Mouse (Mus musculus): ENCODE results near the gene Pigu. TPM values are rescaled to one million over a fixed set of nuclear protein-coding genes. Genes with fewer than 3 reads are reported as not detected.

Gene Pigu
- polyA plus RNA-seq, 1 experiment from 2014 or later = 61.3 TPM

- no peak overlapping the region for H3K4me2 ChIP-seq (ENCODE audit: low read depth, low read length)
- no peak overlapping the region for H3K9ac ChIP-seq (ENCODE audit: low read depth, low read length)
- H3K27me3 ChIP-seq (replicated peaks; ENCODE audit: control insufficient read depth, insufficient read depth, low read length) = no peaks in the 10 kb centered on the region
- no peak overlapping the region for H3K27ac ChIP-seq (ENCODE audit: low read length)
- no peaks in the 10 kb centered on the region for H3K9me3 ChIP-seq (ENCODE audit: control insufficient read depth, low read length)
- H3K4me1 ChIP-seq (ENCODE audit: control insufficient read depth, insufficient read depth, low read length) = peaks cover 11% of the 10 kb centered on the region
- no peak for ATAC-seq
- H3K36me3 ChIP-seq (ENCODE audit: control insufficient read depth, insufficient read depth, low read length) = no peaks in the 10 kb centered on the region
- no peak overlapping the region for H3K4me3 ChIP-seq (ENCODE audit: low read length)
- 65% methylated on average over 1 of the region's 1 CpGs for WGBS
These were observed 16.1 kb upstream of the Pigu start for GRCm38 (mm10) chr2:155373302-155373701.

- ATAC-seq = no peak
- 57% methylated on average over 4 of the region's 4 CpGs for WGBS
- Histone ChIP-seq H3K4me2 (ENCODE audit: low read depth, low read length) (no peak overlapping the region), H3K4me3 (ENCODE audit: low read length) (no peak overlapping the region), H3K27ac (ENCODE audit: low read length) (no peak overlapping the region), H3K9ac (ENCODE audit: low read depth, low read length) (no peak overlapping the region), H3K27me3 (replicated peaks; ENCODE audit: control insufficient read depth, insufficient read depth, low read length) (no peaks in the 10 kb centered on the region), H3K9me3 (ENCODE audit: control insufficient read depth, low read length) (no peaks in the 10 kb centered on the region), H3K4me1 (ENCODE audit: control insufficient read depth, insufficient read depth, low read length) (peaks cover 11% of the 10 kb centered on the region), H3K36me3 (ENCODE audit: control insufficient read depth, insufficient read depth, low read length) (no peaks in the 10 kb centered on the region)
These were observed 15.2 kb upstream of the Pigu start for GRCm38 (mm10) chr2:155372451-155372850.

- Histone ChIP-seq H3K9me3 (ENCODE audit: control insufficient read depth, low read length) (no peaks in the 10 kb centered on the region), H3K27ac (ENCODE audit: low read length) (peak overlapping the region; percentile 83), H3K9ac (ENCODE audit: low read depth, low read length) (no peak overlapping the region), H3K36me3 (ENCODE audit: control insufficient read depth, insufficient read depth, low read length) (no peaks in the 10 kb centered on the region), H3K4me1 (ENCODE audit: control insufficient read depth, insufficient read depth, low read length) (peaks cover 11% of the 10 kb centered on the region), H3K4me3 (ENCODE audit: low read length) (no peak overlapping the region), H3K4me2 (ENCODE audit: low read depth, low read length) (no peak overlapping the region), H3K27me3 (replicated peaks; ENCODE audit: control insufficient read depth, insufficient read depth, low read length) (no peaks in the 10 kb centered on the region)
- WGBS = 19% methylated on average over 7 of the region's 7 CpGs
- peak; percentile 91 for ATAC-seq
These were observed 12.2 kb upstream of the Pigu start for GRCm38 (mm10) chr2:155369333-155369883.

DNA sequence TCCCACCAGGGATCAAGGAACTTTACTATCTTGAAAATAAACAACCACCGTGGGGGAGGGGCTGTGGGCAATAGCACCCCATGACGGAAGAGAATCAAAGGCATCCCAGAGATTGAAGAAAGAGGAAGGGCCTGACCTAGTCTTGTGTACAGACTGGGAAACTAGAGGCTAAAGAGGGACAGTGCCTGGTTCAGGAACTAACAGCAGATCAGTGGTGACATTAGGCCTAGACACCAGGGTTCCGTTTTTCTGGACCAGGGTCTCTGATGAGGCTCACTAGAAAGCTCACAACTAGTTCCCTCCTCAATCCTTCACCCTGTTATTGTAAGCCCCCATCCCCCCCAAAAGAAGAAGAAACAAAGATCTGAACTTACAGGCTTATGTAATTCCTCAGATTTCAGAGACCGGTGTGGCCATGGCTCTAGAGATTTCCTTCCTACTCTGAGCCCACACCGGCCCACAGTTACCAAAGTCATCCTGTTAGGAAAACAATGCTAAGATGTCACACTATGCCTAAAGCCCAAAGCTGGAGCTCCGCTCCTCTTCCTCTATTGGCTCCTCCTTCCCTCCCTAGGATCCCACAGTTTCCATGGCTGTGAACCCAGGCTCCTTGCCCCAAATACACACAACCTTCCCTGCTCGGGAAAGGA, 10.5 kb upstream of the Pigu start:
- H3K4me1 ChIP-seq (ENCODE audit: control insufficient read depth, insufficient read depth, low read length) = peaks cover 11% of the 10 kb centered on the region
- H3K9ac ChIP-seq (ENCODE audit: low read depth, low read length) = no peak overlapping the region
- no peak overlapping the region for H3K27ac ChIP-seq (ENCODE audit: low read length)
- no peak overlapping the region for H3K4me2 ChIP-seq (ENCODE audit: low read depth, low read length)
- WGBS = 82% methylated on average over 7 of the region's 7 CpGs
- no peaks in the 10 kb centered on the region for H3K27me3 ChIP-seq (replicated peaks; ENCODE audit: control insufficient read depth, insufficient read depth, low read length)
- H3K9me3 ChIP-seq (ENCODE audit: control insufficient read depth, low read length) = no peaks in the 10 kb centered on the region
- no peaks in the 10 kb centered on the region for H3K36me3 ChIP-seq (ENCODE audit: control insufficient read depth, insufficient read depth, low read length)
- H3K4me3 ChIP-seq (ENCODE audit: low read length) = no peak overlapping the region
- ATAC-seq = no peak

GRCm38 (mm10) chr2:155357686-155358399, 613 bp upstream of the Pigu start:
- no peaks in the 10 kb centered on the region for H3K27me3 ChIP-seq (replicated peaks; ENCODE audit: control insufficient read depth, insufficient read depth, low read length)
- H3K36me3 ChIP-seq (ENCODE audit: control insufficient read depth, insufficient read depth, low read length) = no peaks in the 10 kb centered on the region
- H3K4me3 ChIP-seq (ENCODE audit: low read length) = peak overlapping the region; percentile 91
- H3K27ac ChIP-seq (ENCODE audit: low read length) = peak overlapping the region; percentile 74
- H3K4me2 ChIP-seq (ENCODE audit: low read depth, low read length) = peak overlapping the region; percentile 61
- ATAC-seq = peak; percentile 93
- peaks cover 7% of the 10 kb centered on the region; the same call in 1 of the 2 replicates for H3K4me1 ChIP-seq (ENCODE audit: control insufficient read depth, insufficient read depth, low read length)
- no peaks in the 10 kb centered on the region for H3K9me3 ChIP-seq (ENCODE audit: control insufficient read depth, low read length)
- WGBS = 19% methylated on average over 14 of the region's 14 CpGs
- H3K9ac ChIP-seq (ENCODE audit: low read depth, low read length) = peak overlapping the region; percentile 55

GRCm38 (mm10) chr2:155354402-155354801, 2.8 kb downstream of the Pigu start:
- Histone ChIP-seq H3K4me1 (ENCODE audit: control insufficient read depth, insufficient read depth, low read length) (peaks cover 7% of the 10 kb centered on the region; the same call in 1 of the 2 replicates), H3K4me2 (ENCODE audit: low read depth, low read length) (no peak overlapping the region), H3K27ac (ENCODE audit: low read length) (no peak overlapping the region), H3K9me3 (ENCODE audit: control insufficient read depth, low read length) (no peaks in the 10 kb centered on the region), H3K36me3 (ENCODE audit: control insufficient read depth, insufficient read depth, low read length) (no peaks in the 10 kb centered on the region), H3K27me3 (replicated peaks; ENCODE audit: control insufficient read depth, insufficient read depth, low read length) (no peaks in the 10 kb centered on the region), H3K9ac (ENCODE audit: low read depth, low read length) (no peak overlapping the region), H3K4me3 (ENCODE audit: low read length) (no peak overlapping the region)
- WGBS = 89% methylated on average over 3 of the region's 3 CpGs
- ATAC-seq = no peak

- H3K27ac ChIP-seq (ENCODE audit: low read length) = no peak overlapping the region
- no peak for ATAC-seq
- H3K36me3 ChIP-seq (ENCODE audit: control insufficient read depth, insufficient read depth, low read length) = no peaks in the 10 kb centered on the region
- H3K4me2 ChIP-seq (ENCODE audit: low read depth, low read length) = no peak overlapping the region
- no peaks in the 10 kb centered on the region for H3K4me1 ChIP-seq (ENCODE audit: control insufficient read depth, insufficient read depth, low read length)
- WGBS = 68% methylated on average over 1 of the region's 1 CpGs
- no peak overlapping the region for H3K9ac ChIP-seq (ENCODE audit: low read depth, low read length)
- no peak overlapping the region for H3K4me3 ChIP-seq (ENCODE audit: low read length)
- H3K9me3 ChIP-seq (ENCODE audit: control insufficient read depth, low read length) = no peaks in the 10 kb centered on the region
- no peaks in the 10 kb centered on the region for H3K27me3 ChIP-seq (replicated peaks; ENCODE audit: control insufficient read depth, insufficient read depth, low read length)
These were observed 10.6 kb downstream of the Pigu start for GRCm38 (mm10) chr2:155346670-155347069.

DNA sequence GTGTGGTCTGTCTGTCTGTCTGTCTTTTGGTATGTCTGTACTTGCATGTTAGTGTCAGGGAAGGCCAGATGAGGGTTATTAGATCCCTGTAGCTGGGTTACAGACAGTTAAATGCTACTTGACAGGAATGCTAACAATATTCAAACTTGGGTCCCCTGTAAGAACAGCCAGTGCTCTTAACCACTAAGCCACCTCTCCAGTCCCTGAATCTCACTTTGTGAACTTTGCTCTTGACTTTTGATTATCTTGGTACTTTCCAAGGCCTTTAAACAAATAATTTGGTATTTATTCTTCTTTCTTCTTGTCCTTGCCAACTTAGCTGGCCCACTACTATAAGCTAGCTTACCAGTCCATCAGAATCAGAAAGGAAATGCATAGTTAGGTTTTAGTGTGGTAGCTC, 17.1 kb downstream of the Pigu start:
- H3K9me3 ChIP-seq (ENCODE audit: control insufficient read depth, low read length) = no peaks in the 10 kb centered on the region
- no peak overlapping the region for H3K4me2 ChIP-seq (ENCODE audit: low read depth, low read length)
- no peaks in the 10 kb centered on the region for H3K36me3 ChIP-seq (ENCODE audit: control insufficient read depth, insufficient read depth, low read length)
- ATAC-seq = no peak
- H3K9ac ChIP-seq (ENCODE audit: low read depth, low read length) = no peak overlapping the region
- no peaks in the 10 kb centered on the region for H3K4me1 ChIP-seq (ENCODE audit: control insufficient read depth, insufficient read depth, low read length)
- no peak overlapping the region for H3K4me3 ChIP-seq (ENCODE audit: low read length)
- no peaks in the 10 kb centered on the region for H3K27me3 ChIP-seq (replicated peaks; ENCODE audit: control insufficient read depth, insufficient read depth, low read length)
- H3K27ac ChIP-seq (ENCODE audit: low read length) = no peak overlapping the region

DNA sequence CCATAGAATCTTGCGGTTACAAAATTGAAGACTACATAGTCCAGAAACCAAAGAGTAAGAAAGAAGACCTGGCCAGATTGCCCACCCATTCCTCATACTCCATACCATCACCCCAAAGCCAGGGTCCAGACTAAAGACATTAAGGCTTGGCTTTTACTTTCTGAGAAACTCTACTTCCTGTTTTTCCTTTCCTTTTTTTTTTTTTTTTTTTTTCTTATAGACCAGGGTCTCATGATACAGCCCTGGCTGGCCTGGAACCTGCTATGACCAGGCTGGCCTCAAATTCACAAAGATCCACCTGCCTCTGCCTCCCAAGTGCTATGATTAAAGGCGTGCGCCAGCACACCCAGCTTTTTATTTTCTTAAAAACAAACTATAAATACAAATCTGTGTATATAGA, 21.0 kb downstream of the Pigu start:
- WGBS = 95% methylated on average over 3 of the region's 3 CpGs
- ATAC-seq = no peak
- Histone ChIP-seq H3K9ac (ENCODE audit: low read depth, low read length) (no peak overlapping the region), H3K9me3 (ENCODE audit: control insufficient read depth, low read length) (no peaks in the 10 kb centered on the region), H3K27me3 (replicated peaks; ENCODE audit: control insufficient read depth, insufficient read depth, low read length) (no peaks in the 10 kb centered on the region), H3K36me3 (ENCODE audit: control insufficient read depth, insufficient read depth, low read length) (peaks cover 4% of the 10 kb centered on the region), H3K4me3 (ENCODE audit: low read length) (no peak overlapping the region), H3K4me1 (ENCODE audit: control insufficient read depth, insufficient read depth, low read length) (no peaks in the 10 kb centered on the region), H3K4me2 (ENCODE audit: low read depth, low read length) (no peak overlapping the region), H3K27ac (ENCODE audit: low read length) (no peak overlapping the region)
